Mouse (Mus musculus) gastrocnemius, adult 2 months (tissue): Measurements from ENCODE around the gene Kank3. TPM values are rescaled to one million over a fixed set of nuclear protein-coding genes. Genes with fewer than 3 reads are reported as not detected.
"Not testable (repeated sequence)": the region's sequence is repeated elsewhere in the genome, so short reads cannot be mapped to it uniquely, and the experiment has no call there.

Experiments
- DNase-seq: peaks from one replicate; pipeline ENCODE4 v3.0.0; 2022
- H3K27ac ChIP-seq: fragments of 200-600 bp; 2 replicates; pipeline ENCODE4 v1.8.1; 2022; ENCODE audit warnings: mild to moderate bottlenecking
- H3K4me3 ChIP-seq: fragments of 200-600 bp; 2 replicates; pipeline ENCODE4 v1.8.1; 2022; ENCODE audit warnings: mild to moderate bottlenecking, moderate library complexity
- CTCF ChIP-seq: fragments of 200-600 bp; IDR thresholded peaks from 2 replicates; pipeline ENCODE4 v1.8.1; 2022; ENCODE audit warnings: antibody characterized with exemption, mild to moderate bottlenecking, moderate library complexity
- intact Hi-C: fragments of 180-260 bp; cut with DNase I; formaldehyde crosslinking; loops from one replicate; pipeline ENCODE4 v1.15.1; 2025
- total RNA-seq, 2 experiments: library from RNA; stranded (reverse); gene quantifications; 2 replicates each; pipeline ENCODE4 v1.2.3; 2021

Gene Kank3
- total RNA-seq, 2 experiments from 2014 or later = 15.7 to 24.5 TPM

DNA sequence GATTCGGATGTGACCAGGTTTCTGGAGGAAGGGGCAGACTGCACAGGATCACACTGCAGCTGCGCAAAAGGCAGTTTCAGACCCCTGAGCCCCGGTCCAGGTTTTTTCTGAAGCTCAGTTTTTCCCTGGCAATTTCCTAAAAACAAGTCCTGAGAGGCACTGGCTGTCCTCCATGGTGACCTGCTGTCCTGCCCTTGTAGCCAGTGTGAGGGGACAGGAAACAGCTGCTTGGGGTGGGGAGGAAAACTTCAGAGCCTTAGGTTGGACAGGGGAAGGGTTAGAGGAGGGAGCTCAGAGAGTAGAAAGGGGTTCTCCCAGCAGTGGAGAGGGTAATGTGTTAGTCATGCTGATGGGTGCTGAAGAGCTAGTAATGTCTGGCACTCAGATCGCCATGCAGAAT lies 2.7 kb downstream of the Kank3 start:
- no peak for TF ChIP-seq CTCF
- peak overlapping the region; percentile 93 for H3K27ac ChIP-seq
- H3K4me3 ChIP-seq = peak overlapping the region; percentile 85
- intact Hi-C loops = no loop called here
- peak; percentile 54 for DNase-seq

DNA sequence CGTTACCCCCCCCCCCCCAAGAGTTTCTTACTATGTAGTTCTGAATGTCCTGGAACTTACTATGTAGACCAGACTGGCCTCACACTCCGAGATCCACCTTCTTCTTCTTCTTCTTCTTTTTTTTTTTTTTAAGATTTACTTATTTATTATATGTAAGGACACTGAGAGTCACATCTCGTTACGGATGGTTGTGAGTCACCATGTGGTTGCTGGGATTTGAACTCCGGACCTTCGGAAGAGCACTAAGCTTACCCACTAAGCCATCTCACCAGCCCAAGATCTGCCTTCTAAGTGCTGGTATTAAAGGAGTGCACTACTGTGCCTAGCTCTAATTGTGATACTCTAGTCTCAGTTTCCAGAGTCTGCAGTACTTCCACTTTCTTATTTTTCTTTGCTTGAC lies 5.1 kb downstream of the Kank3 start:
- no peak for DNase-seq
- no peak for TF ChIP-seq CTCF
- intact Hi-C loops = no loop called here
- Histone ChIP-seq H3K27ac (peak overlapping the region; percentile 97), H3K4me3 (peak overlapping the region; percentile 76)

DNA sequence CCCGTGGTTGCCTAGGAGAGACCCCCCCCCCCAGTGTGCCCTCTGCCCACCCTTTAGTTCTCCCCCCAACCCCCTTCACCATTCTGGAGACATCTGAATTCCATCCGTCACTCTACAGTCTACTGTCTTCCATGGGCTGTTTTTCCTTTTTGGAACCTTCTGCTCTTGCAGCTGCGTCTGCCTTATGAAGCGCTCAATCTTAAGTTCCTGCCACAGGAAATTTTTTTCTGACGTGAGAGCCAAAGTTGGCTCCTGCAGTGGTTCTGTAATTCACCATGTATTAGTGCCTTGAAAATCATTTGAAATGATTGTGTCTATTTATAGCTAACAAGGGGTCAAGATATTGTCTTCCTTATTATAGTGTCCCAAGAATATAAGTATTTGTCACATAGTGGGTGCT lies 6.3 kb downstream of the Kank3 start:
- no peak for DNase-seq
- Histone ChIP-seq H3K27ac (peak overlapping the region; percentile 97), H3K4me3 (peak overlapping the region; percentile 76)
- TF ChIP-seq CTCF = no peak
- intact Hi-C loops = no loop called here

DNA sequence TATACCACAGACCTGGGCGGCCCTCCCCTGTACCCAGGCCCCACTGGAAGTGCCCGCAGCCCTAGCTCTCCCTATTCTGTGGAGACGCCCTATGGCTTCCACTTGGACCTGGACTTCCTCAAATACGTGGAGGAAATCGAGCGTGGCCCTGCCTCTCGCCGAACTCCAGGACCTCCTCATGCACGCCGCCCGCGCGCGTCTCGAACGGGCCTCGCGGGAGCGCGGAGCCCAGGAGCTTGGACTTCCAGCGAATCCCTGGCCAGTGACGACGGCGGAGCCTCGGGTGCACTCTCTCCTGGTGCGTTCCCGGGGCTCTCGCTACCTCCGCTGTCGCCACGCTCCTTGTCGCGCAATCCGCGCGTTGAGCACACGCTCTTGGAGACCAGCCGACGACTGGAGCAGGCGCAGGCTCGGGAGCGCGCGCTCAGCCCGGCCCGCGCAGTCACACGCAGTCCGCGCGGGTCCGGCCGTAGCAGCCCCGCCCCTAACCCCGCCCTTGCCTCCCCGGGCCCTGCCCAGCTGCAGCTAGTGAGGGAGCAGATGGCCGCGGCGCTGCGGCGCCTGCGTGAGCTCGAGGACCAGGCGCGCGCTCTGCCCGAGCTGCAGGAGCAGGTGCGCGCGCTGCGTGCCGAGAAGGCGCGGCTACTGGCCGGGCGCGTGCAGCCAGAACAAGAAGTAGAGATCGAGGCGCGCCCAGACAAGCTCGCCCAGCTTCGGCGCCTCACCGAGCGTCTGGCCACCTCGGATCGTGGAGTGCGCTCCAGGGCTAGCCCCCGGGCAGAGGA lies 7.1 kb downstream of the Kank3 start:
- peak overlapping the region; percentile 97 for H3K27ac ChIP-seq
- intact Hi-C loops = no loop called here
- peak; percentile 94 for DNase-seq
- TF ChIP-seq CTCF = no peak
- H3K4me3 ChIP-seq = peak overlapping the region; percentile 76

DNA sequence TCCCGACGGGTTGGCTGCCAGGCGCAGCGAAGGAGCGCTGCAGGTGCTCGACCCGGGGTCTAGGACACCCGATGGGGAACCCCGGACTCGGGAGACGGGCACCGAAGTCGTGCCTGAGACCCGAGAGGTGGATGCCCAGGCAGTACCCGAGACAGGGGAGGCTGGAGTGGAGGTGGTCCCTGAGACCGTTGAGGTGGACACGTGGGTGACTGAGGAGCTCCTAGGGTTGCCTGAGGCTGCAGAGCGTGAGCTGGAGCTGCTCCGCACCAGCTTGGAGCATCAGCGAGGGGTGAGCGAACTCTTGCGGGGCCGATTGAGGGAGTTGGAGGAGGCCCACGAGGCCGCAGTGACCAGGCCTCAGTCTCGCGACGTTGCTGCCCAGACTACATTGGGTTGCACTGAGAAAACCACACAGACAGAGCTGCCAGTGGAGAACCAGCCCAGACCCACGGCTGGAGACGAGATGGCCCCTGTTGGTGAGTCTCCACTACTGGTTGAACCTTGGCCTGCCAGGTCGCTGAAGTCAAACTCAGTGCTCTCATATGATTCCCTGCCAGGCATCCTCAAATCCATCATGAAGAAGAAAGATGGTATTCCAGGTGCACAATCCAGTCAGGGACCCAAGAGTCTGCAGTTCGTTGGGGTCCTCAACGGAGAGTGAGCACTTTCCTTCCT lies 7.8 kb downstream of the Kank3 start:
- Histone ChIP-seq H3K4me3 (peak overlapping the region; percentile 76), H3K27ac (peak overlapping the region; percentile 97)
- TF ChIP-seq CTCF = no peak
- no peak for DNase-seq
- intact Hi-C loops = no loop called here

DNA sequence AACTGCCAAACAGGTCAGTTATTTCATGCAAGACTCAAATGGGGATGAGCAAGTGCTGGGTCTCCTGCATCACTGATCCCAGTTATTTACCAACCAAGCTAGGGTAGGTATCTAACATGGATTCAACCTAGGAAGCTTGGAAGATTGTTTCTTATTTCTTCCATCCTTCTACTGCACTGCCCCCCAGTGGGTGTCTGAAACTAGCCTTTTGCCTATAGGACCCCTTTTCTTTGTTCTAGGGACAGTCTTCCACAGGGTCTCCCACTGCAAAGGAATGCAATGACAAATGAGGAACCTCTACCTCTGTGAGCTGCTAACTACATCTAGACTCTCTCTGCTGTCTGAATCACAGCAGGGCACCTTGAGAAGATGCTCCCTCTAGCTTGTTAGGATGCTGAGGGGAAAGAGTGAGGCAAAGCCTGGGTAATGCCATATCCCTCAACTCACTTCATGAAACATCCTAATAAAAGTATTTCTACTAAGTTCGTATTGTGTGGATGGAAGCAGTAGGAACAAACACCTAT lies 12.2 kb downstream of the Kank3 start:
- no peak overlapping the region for H3K27ac ChIP-seq
- TF ChIP-seq CTCF = peak; percentile 31; the same call in 1 of the 2 replicates
- intact Hi-C loops = loop anchor here (10.0 kb wide), 2 partner anchors 278 to 468 kb away; partner anchors contain the start of gene Zfp81
- H3K4me3 ChIP-seq = peak overlapping the region; percentile 90
- DNase-seq = no peak

DNA sequence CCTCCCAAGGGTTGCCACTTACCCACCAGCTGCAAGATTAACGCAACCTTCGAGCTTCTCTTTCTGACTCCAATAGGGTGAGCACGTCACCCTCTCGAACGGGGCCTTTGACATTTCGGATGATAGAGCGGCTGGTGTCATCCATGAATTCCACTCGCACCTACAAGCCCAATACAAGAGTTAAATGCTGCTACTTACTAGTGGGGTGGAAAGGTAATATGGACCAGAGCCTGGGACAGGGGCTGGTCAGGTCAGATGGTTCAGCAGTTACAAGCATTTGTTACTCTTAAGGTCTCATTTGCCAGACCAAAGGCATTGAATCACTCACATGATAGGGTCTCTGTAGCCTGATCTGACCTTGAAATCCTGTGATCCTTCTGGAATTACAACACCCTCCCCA lies 12.9 kb downstream of the Kank3 start:
- intact Hi-C loops = loop anchor here (10.0 kb wide), 2 partner anchors 278 to 468 kb away; partner anchors contain the start of gene Zfp81
- DNase-seq = not testable (repeated sequence)
- Histone ChIP-seq H3K27ac (peak overlapping the region; percentile 97), H3K4me3 (peak overlapping the region; percentile 90)

DNA sequence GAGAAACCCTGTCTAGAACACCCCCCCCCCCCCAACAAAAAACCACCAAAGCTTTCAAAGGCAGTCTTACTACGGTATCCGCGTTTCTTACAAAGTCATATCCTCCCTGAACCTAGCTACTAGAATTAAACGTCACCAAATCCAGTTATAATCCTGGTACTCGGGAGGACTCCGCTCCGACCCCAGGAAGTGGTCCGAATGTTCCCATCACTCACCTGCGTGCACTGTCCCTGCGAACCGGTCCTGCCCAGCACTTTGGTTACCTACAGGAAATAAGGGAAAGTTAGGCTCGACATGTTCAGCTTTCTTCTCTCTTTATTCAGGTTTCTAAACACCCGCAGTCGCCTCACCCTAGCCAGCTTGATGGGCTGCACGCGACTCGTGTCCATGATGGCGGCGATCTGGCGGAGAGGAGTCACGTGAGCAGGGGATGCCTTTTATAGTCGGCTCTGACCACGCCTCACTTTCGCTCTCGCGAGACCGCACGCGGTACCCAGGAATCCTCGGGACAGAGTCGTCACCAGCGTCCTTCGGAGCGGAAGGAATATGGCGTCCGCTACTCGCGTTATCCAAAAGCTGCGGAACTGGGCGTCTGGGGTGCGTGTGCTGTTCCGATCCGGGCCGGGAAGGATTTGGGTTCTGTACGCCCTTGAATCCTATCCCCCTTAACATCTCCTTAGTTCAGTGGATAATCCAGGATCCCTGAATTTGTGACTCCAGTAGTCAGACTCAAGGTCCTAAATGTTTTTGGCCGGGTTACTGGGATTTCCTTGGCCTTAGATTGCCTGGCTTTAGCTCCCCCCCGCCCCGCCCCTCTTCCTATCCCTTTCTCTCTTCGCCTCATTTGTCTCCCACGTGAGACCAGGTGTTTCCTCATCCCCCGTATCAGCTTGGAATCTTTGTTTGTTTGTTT lies 14.0 kb downstream of the Kank3 start, which contains the start of the genes Rps28 and Ndufa7:
Gene Rps28, minus strand, starts transcription at position 479 of the 913 bp plus-strand sequence.
Gene Ndufa7, plus strand, starts transcription at position 489 of the 913 bp plus-strand sequence.
- Histone ChIP-seq H3K4me3 (peak within 1 kb of the TSS; percentile 90), H3K27ac (peak within 1 kb of the TSS; percentile 97)
- TF ChIP-seq CTCF = no peak
- intact Hi-C loops = loop anchor here (10.0 kb wide), 2 partner anchors 280 to 470 kb away; partner anchors contain the start of gene Zfp81
- peak; percentile 97 for DNase-seq

DNA sequence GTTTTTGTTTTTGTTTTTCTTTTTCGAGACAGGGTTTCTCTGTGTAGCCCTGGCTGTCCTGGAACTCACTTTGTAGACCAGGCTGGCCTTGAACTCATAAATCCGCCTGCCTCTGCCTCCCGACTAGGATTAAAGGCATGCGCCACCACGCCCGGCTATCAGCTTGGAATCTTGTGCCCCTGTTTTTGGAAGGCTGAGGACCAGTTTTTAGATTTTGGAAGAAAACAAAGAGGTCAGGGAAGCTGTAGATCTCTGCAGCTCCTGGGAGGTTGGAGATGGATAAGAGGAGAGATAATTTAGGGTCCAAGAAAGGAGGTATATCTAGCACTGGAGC lies 14.6 kb downstream of the Kank3 start:
- intact Hi-C loops = loop anchor here (5.0 to 10.0 kb wide), 3 partner anchors 143 to 470 kb away; partner anchors contain the start of gene Zfp81
- not testable (repeated sequence) for DNase-seq
- Histone ChIP-seq H3K4me3 (peak overlapping the region; percentile 90), H3K27ac (peak overlapping the region; percentile 97)

DNA sequence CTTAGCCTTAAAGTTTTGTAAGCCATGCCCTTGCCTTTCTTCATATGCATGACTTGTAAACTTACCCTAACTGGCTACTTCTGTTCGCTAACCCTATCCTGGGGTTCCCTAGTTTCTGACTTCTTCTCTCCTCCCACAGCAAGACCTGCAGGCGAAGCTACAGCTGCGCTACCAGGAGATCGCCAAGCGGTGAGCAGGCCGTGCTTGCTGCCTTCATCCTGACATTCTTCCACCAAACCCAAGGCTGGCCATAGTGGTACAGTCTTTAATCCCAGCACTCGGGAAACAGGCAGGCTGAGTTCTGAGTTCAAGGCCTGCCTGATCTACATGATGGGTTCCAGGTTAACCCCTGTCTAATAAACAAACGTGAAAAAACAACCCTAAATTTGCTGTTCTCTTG lies 15.1 kb downstream of the Kank3 start:
- intact Hi-C loops = loop anchor here (5.0 to 10.0 kb wide), 3 partner anchors 143 to 471 kb away; partner anchors contain the start of gene Zfp81
- no peak for TF ChIP-seq CTCF
- Histone ChIP-seq H3K27ac (peak overlapping the region; percentile 97; the same call in 1 of the 2 replicates), H3K4me3 (peak overlapping the region; percentile 90)
- no peak for DNase-seq

DNA sequence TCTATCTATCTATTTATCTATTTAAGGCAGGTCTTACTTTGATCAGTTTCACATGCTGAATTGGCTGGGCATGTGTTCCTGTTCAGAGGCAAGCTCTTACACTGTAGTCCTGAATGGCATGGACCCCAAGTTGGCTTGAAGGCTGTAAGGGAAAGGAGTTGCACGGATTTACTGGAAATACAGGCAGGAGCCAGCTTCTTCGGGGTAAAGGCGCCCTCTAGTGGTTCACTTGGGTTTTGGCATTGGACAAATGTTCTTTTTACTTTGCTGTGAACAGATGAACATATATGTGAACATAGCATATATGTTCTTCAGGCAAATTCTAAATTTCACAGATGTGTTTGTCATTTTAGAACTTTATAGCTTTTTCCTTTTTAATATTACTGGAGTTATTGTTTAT lies 16.5 kb downstream of the Kank3 start:
- Histone ChIP-seq H3K27ac (peak overlapping the region; percentile 44; the same call in 1 of the 2 replicates), H3K4me3 (no peak overlapping the region)
- peak; percentile 78 for DNase-seq
- intact Hi-C loops = loop anchor here (2.0 to 10.0 kb wide), 4 partner anchors 145 to 472 kb away; partner anchors contain the start of gene Zfp81
- peak; percentile 92 for TF ChIP-seq CTCF

DNA sequence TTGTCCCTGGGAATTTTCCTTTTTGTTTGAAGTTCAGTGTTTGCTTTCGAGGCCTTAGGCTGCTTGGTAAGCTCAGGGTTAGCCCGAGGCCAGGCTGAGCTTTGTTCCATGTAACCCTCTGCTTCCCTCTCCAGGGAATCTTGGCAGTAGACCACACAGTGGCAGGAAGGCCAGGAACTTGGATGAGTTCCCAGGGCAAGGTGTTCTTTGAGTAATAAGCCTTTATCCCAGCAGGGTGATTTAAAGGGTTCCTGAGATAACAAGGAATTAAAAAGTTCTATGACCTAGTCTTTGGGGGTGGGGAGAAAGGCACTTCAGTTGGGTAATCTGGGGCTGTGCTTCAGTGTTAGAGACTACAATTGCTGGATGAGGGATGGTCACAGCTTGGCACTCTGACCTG lies 18.6 kb downstream of the Kank3 start:
- H3K4me3 ChIP-seq = no peak overlapping the region; the same call in 1 of the 2 replicates
- DNase-seq = peak; percentile 56
- H3K27ac ChIP-seq = peak overlapping the region; percentile 68
- intact Hi-C loops = loop anchor here (5.0 to 10.0 kb wide), 3 partner anchors 147 to 474 kb away; partner anchors contain the start of gene Zfp81
- TF ChIP-seq CTCF = no peak
